ENCODE assay signal across 31 mouse cellular contexts in the genomic region with DNA sequence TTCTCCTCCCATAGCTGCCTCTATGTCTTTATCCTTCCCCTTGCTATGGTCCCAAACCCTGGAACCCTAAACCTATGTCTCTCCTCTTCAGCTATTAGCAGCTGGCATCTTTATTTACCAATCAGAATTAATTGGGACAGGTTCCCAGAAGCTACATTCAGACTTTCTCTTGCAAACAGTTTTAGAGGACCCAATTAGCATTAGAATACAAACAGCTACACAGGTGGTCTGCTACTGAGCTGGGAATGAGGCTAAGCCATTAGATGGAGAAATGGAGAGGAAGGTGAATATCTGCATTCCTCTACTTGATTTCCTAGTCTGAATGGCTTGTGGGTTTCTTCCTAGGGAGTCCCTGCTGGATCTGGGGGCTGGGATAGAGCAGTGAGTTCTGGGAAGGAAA.
A peak's percentile ranks its signal among the peaks of the same experiment; 100 is the strongest.
DNase-seq lines count a peak whose midpoint lies in the region; ATAC-seq lines count a peak whose summit lies in the region.
"Had no signal": no experiment of that assay in that cellular context is flagged by ENCODE, and none has a peak within 500 bp of the region (broad histone marks: within the 10 kb centered on the region; RNA-seq: fewer than 3 reads in every experiment).

No protein-coding gene starts in this region.

- no peak overlapping the region for H3K9ac ChIP-seq in forebrain, embryonic 11.5 days (ENCODE audit: low read length)
- H3K9ac ChIP-seq in forebrain, embryonic 14.5 days (ENCODE audit: low read length): no peak overlapping the region
- H3K9ac ChIP-seq in stomach, embryonic 15.5 days: no peak overlapping the region
- H3K9ac ChIP-seq: embryonic facial prominence, embryonic 12.5 days; hindbrain, embryonic 15.5 days; intestine, embryonic 15.5 days; limb, embryonic 15.5 days; liver, embryonic 14.5 days had no signal

- H3K4me3 ChIP-seq in forebrain, embryonic 11.5 days (ENCODE audit: low read depth, low read length): no peak overlapping the region
- H3K4me3 ChIP-seq in forebrain, embryonic 10.5 days: no peak overlapping the region
- no peak overlapping the region for H3K4me3 ChIP-seq in forebrain, embryonic 14.5 days (ENCODE audit: low read depth, low read length)
- no peak overlapping the region for H3K4me3 ChIP-seq in stomach, embryonic 15.5 days (replicated peaks)
- H3K4me3 ChIP-seq: embryonic facial prominence, embryonic 12.5 days; hindbrain, embryonic 10.5 days; hindbrain, embryonic 15.5 days; intestine, embryonic 15.5 days; layer of hippocampus, adult 2 months; limb, embryonic 15.5 days had no signal

- no peak overlapping the region for H3K4me2 ChIP-seq in forebrain, embryonic 11.5 days (ENCODE audit: low read depth, low read length, severe bottlenecking)
- H3K4me2 ChIP-seq in forebrain, embryonic 14.5 days (ENCODE audit: low read length): no peak overlapping the region
- H3K4me2 ChIP-seq in stomach, embryonic 15.5 days: no peak overlapping the region
- H3K4me2 ChIP-seq: embryonic facial prominence, embryonic 12.5 days; hindbrain, embryonic 15.5 days; intestine, embryonic 15.5 days; limb, embryonic 15.5 days had no signal

- DNase-seq in forebrain, embryonic 11.5 days (ENCODE audit: low spot score): no peak
- DNase-seq in forebrain, embryonic 10.5 days (ENCODE audit: extremely low spot score, low spot score): no peak
- DNase-seq in Muller cell, postnatal 12 days (ENCODE audit: inconsistent ontology term): peak; percentile 31
- peak; percentile 64 for DNase-seq in forebrain, embryonic 14.5 days (ENCODE audit: low spot score)
- no peak for DNase-seq in heart, adult 18-20 months
- DNase-seq in liver: no peak
- no peak for DNase-seq in cerebellum, adult 9-11 months
- DNase-seq: adrenal gland, adult 2 months; cerebellum, adult 8-10 months; embryo, embryonic 11 days; gastrocnemius, postnatal 10 days; heart, postnatal 14 days; kidney, adult 2 months; kidney, postnatal 36 days; left cerebral cortex, postnatal 4 days; lung, adult 2 months; lung, postnatal 10 days; midbrain, embryonic 14.5 days; thymus, adult 18-20 months; thymus, postnatal 36 days had no signal

- H3K36me3 ChIP-seq in forebrain, embryonic 11.5 days (ENCODE audit: control insufficient read depth, insufficient read depth, low read length): no peaks in the 10 kb centered on the region
- H3K36me3 ChIP-seq in forebrain, embryonic 10.5 days (replicated peaks): no peaks in the 10 kb centered on the region
- no peaks in the 10 kb centered on the region for H3K36me3 ChIP-seq in forebrain, embryonic 14.5 days (ENCODE audit: control insufficient read depth, insufficient read depth, low read length)
- no peaks in the 10 kb centered on the region for H3K36me3 ChIP-seq in stomach, embryonic 15.5 days
- H3K36me3 ChIP-seq: embryonic facial prominence, embryonic 12.5 days; hindbrain, embryonic 10.5 days; hindbrain, embryonic 15.5 days; intestine, embryonic 15.5 days; limb, embryonic 15.5 days had no signal

- ATAC-seq in forebrain, embryonic 11.5 days (replicated peaks; ENCODE audit: low FRiP score): peak; percentile 84
- peak; percentile 79; the same call in 1 of the 2 replicates for ATAC-seq in forebrain, embryonic 14.5 days
- no peak for ATAC-seq in stomach, embryonic 15.5 days (ENCODE audit: insufficient read depth, low FRiP score, low read depth)
- ATAC-seq: activated CD4-positive, CD25-positive, alpha-beta regulatory T cell, adult 4 months; intestine, embryonic 15.5 days had no signal

- no peak overlapping the region for H3K27ac ChIP-seq in forebrain, embryonic 11.5 days (ENCODE audit: low read depth, low read length)
- H3K27ac ChIP-seq in forebrain, embryonic 10.5 days: no peak overlapping the region
- H3K27ac ChIP-seq in forebrain, embryonic 14.5 days (ENCODE audit: low read depth, low read length): no peak overlapping the region
- H3K27ac ChIP-seq in stomach, embryonic 15.5 days: peak overlapping the region; percentile 67
- H3K27ac ChIP-seq: embryonic facial prominence, embryonic 12.5 days; hindbrain, embryonic 10.5 days; hindbrain, embryonic 15.5 days; intestine, embryonic 15.5 days; layer of hippocampus, adult 2 months; limb, embryonic 15.5 days; liver, embryonic 14.5 days; macrophage had no signal

- H3K9me3 ChIP-seq in forebrain, embryonic 11.5 days (ENCODE audit: control insufficient read depth, low read length): no peaks in the 10 kb centered on the region
- 0 out of 2 replicates have a peak, but pooled peaks cover 3% of the 10 kb centered on the region for H3K9me3 ChIP-seq in forebrain, embryonic 10.5 days
- no peaks in the 10 kb centered on the region for H3K9me3 ChIP-seq in forebrain, embryonic 14.5 days (replicated peaks; ENCODE audit: control insufficient read depth, low read length)
- H3K9me3 ChIP-seq in stomach, embryonic 15.5 days: no peaks in the 10 kb centered on the region
- H3K9me3 ChIP-seq: embryonic facial prominence, embryonic 12.5 days; hindbrain, embryonic 10.5 days; hindbrain, embryonic 15.5 days; intestine, embryonic 15.5 days; limb, embryonic 15.5 days had no signal

- peaks cover 3% of the 10 kb centered on the region; the same call in 1 of the 2 replicates for H3K4me1 ChIP-seq in forebrain, embryonic 11.5 days (replicated peaks; ENCODE audit: control insufficient read depth, insufficient read depth, low read length)
- peaks cover 8% of the 10 kb centered on the region for H3K4me1 ChIP-seq in forebrain, embryonic 10.5 days
- 0 out of 2 replicates have a peak, but pooled peaks cover 3% of the 10 kb centered on the region for H3K4me1 ChIP-seq in forebrain, embryonic 14.5 days (ENCODE audit: control insufficient read depth, insufficient read depth, low read length)
- H3K4me1 ChIP-seq in stomach, embryonic 15.5 days: no peaks in the 10 kb centered on the region
- H3K4me1 ChIP-seq: embryonic facial prominence, embryonic 12.5 days; hindbrain, embryonic 10.5 days; hindbrain, embryonic 15.5 days; intestine, embryonic 15.5 days; limb, embryonic 15.5 days had no signal

- no peaks in the 10 kb centered on the region for H3K27me3 ChIP-seq in forebrain, embryonic 11.5 days (ENCODE audit: control insufficient read depth, insufficient read depth, low read length)
- H3K27me3 ChIP-seq in forebrain, embryonic 10.5 days (ENCODE audit: poor library complexity, severe bottlenecking): no peaks in the 10 kb centered on the region
- no peaks in the 10 kb centered on the region for H3K27me3 ChIP-seq in forebrain, embryonic 14.5 days (replicated peaks; ENCODE audit: control insufficient read depth, insufficient read depth, low read length)
- no peaks in the 10 kb centered on the region for H3K27me3 ChIP-seq in stomach, embryonic 15.5 days (replicated peaks)
- H3K27me3 ChIP-seq: CH12.LX; embryonic facial prominence, embryonic 12.5 days; hindbrain, embryonic 15.5 days; intestine, embryonic 15.5 days; limb, embryonic 15.5 days had no signal

Comparison
In these comparisons a context has a peak if more than half of its experiments do, and no peak if none do; other contexts are left out.
1. DNase-seq: peak in Muller cell, postnatal 12 days (single experiment) and forebrain, embryonic 14.5 days (single experiment); none in forebrain, embryonic 11.5 days (single experiment), forebrain, embryonic 10.5 days (single experiment), heart, adult 18-20 months (0 of 2), liver (single experiment) and cerebellum, adult 9-11 months (single experiment).